Mouse (Mus musculus): ENCODE measurements around the gene Mon2. TPM values are rescaled to one million over a fixed set of nuclear protein-coding genes. Genes with fewer than 3 reads are reported as not detected.
A peak's percentile ranks its signal among the peaks of the same experiment; 100 is the strongest.

Mon2 gene
- polyA plus RNA-seq, 1 experiment from 2014 or later: 28.6 TPM

DNA sequence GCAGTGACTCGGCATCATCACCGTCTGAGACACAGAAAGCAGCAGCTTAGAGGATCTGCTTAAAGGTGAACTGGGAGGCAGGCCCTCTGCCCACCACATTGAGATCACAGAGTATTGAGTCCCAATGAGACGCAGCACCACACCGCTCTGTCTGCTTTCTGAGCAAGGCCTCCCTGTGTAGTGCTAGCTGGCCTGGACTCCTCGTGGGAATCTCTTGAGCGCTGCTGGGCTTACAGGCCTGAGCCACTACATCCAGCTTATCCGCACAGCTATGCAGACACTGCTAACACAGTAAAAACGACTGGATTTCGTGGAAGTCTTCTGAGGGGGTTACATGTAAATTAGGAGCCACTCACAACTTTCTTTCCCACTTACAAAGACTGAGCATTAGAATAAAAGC lies 84.7 kb downstream of the Mon2 start:
- 90% methylated on average over 9 of the region's 9 CpGs for WGBS
- DNase-seq (ENCODE audit: low spot score): no peak

DNA sequence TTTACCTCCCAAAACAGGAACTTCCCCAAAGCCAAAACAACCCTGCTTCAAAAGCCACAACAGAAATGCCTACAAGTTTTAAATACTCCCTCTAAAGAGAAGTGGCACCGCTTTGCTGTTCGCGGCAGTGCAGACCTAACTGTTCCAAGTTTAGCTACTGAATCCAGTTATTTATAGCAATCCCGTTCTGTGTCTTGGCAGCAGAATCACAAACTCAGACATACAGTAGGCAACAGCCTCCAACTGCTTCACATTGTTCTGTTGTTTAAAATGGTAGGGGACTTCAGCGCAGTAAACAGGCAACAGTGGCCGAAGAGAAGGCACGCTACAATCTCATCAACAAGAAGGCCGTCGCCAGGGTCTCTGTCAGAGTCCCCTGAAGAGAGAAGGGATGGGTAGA lies 85.3 kb downstream of the Mon2 start:
- DNase-seq (ENCODE audit: low spot score): no peak

More for the DNA sequence above, 84.7 kb downstream of the Mon2 start:
- no peak for ATAC-seq (replicated peaks; ENCODE audit: low FRiP score)
- no peaks in the 10 kb centered on the region for H3K9me3 ChIP-seq (ENCODE audit: control insufficient read depth, low read length)
- H3K27ac ChIP-seq (ENCODE audit: low read depth, low read length): no peak overlapping the region
- peaks cover 3% of the 10 kb centered on the region; the same call in 1 of the 2 replicates for H3K36me3 ChIP-seq (ENCODE audit: control insufficient read depth, insufficient read depth, low read length)
- no peak overlapping the region for H3K9ac ChIP-seq (ENCODE audit: low read length)
- H3K4me2 ChIP-seq (ENCODE audit: low read depth, low read length, severe bottlenecking): no peak overlapping the region
- no peaks in the 10 kb centered on the region for H3K27me3 ChIP-seq (ENCODE audit: control insufficient read depth, insufficient read depth, low read length)
- H3K4me3 ChIP-seq (ENCODE audit: low read depth, low read length): no peak overlapping the region
- H3K4me1 ChIP-seq (replicated peaks; ENCODE audit: control insufficient read depth, insufficient read depth, low read length): no peaks in the 10 kb centered on the region

DNA sequence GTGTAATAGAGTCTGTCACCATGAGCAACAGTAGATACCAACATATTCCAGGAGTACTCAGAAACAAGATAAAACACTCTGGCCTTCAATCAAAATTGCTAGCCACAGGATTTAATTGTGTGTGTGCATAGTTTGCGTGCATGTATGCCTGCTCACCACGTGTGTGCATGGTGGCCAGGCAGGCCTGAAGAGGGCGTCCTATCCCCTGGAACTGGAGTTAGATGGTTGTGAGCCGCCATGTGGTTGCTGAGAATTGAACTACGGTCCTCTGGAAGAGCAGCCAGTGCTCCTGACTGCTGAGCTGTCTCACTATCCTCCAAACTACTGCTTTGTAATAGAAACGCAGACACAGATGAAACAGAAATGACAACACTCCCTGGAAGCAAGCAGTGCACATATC lies 85.7 kb downstream of the Mon2 start:
- peaks cover 3% of the 10 kb centered on the region; the same call in 1 of the 2 replicates for H3K36me3 ChIP-seq (ENCODE audit: control insufficient read depth, insufficient read depth, low read length)
- no peak overlapping the region for H3K9ac ChIP-seq (ENCODE audit: low read length)
- peak; percentile 38 for DNase-seq (ENCODE audit: low spot score)
- WGBS: 91% methylated on average over 6 of the region's 6 CpGs
- H3K27me3 ChIP-seq (ENCODE audit: control insufficient read depth, insufficient read depth, low read length): no peaks in the 10 kb centered on the region
- no peak overlapping the region for H3K4me2 ChIP-seq (ENCODE audit: low read depth, low read length, severe bottlenecking)
- H3K9me3 ChIP-seq (ENCODE audit: control insufficient read depth, low read length): no peaks in the 10 kb centered on the region
- no peak for ATAC-seq (replicated peaks; ENCODE audit: low FRiP score)
- no peaks in the 10 kb centered on the region for H3K4me1 ChIP-seq (replicated peaks; ENCODE audit: control insufficient read depth, insufficient read depth, low read length)
- H3K4me3 ChIP-seq (ENCODE audit: low read depth, low read length): no peak overlapping the region
- no peak overlapping the region for H3K27ac ChIP-seq (ENCODE audit: low read depth, low read length)

More for the DNA sequence above, 85.3 kb downstream of the Mon2 start:
- no peak overlapping the region for H3K4me2 ChIP-seq (ENCODE audit: low read depth, low read length, severe bottlenecking)
- H3K36me3 ChIP-seq (ENCODE audit: control insufficient read depth, insufficient read depth, low read length): peaks cover 3% of the 10 kb centered on the region; the same call in 1 of the 2 replicates
- no peak overlapping the region for H3K27ac ChIP-seq (ENCODE audit: low read depth, low read length)
- no peak overlapping the region for H3K9ac ChIP-seq (ENCODE audit: low read length)
- H3K4me1 ChIP-seq (replicated peaks; ENCODE audit: control insufficient read depth, insufficient read depth, low read length): no peaks in the 10 kb centered on the region
- 98% methylated on average over 9 of the region's 9 CpGs for WGBS
- H3K9me3 ChIP-seq (ENCODE audit: control insufficient read depth, low read length): no peaks in the 10 kb centered on the region
- ATAC-seq (replicated peaks; ENCODE audit: low FRiP score): no peak
- H3K27me3 ChIP-seq (ENCODE audit: control insufficient read depth, insufficient read depth, low read length): no peaks in the 10 kb centered on the region
- H3K4me3 ChIP-seq (ENCODE audit: low read depth, low read length): no peak overlapping the region

DNA sequence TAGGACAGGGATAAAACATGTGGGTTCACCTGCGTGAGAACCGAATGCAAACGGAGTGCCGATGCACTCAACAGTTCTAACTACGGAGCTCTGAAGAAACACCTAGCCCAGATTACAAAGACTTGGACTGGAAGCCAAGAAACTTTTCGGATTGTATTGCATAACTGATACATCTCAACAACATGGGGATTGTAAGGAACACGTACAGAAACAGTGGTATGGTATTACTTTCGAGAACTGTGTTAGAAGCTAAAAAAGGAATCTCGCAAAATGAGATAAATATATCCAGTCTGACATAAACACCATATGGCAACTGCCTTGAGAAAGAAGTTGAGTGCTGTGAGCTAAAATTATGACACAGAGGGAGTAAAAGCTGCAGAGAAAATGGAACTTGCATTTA lies 86.4 kb downstream of the Mon2 start:
- ATAC-seq (replicated peaks; ENCODE audit: low FRiP score): no peak
- H3K4me1 ChIP-seq (replicated peaks; ENCODE audit: control insufficient read depth, insufficient read depth, low read length): no peaks in the 10 kb centered on the region
- no peak overlapping the region for H3K4me3 ChIP-seq (ENCODE audit: low read depth, low read length)
- H3K4me2 ChIP-seq (ENCODE audit: low read depth, low read length, severe bottlenecking): no peak overlapping the region
- no peaks in the 10 kb centered on the region for H3K27me3 ChIP-seq (ENCODE audit: control insufficient read depth, insufficient read depth, low read length)
- H3K36me3 ChIP-seq (ENCODE audit: control insufficient read depth, insufficient read depth, low read length): no peaks in the 10 kb centered on the region; the same call in 1 of the 2 replicates
- H3K27ac ChIP-seq (ENCODE audit: low read depth, low read length): no peak overlapping the region
- no peak overlapping the region for H3K9ac ChIP-seq (ENCODE audit: low read length)
- H3K9me3 ChIP-seq (ENCODE audit: control insufficient read depth, low read length): no peaks in the 10 kb centered on the region
- DNase-seq (ENCODE audit: low spot score): no peak
- 95% methylated on average over 9 of the region's 9 CpGs for WGBS

DNA sequence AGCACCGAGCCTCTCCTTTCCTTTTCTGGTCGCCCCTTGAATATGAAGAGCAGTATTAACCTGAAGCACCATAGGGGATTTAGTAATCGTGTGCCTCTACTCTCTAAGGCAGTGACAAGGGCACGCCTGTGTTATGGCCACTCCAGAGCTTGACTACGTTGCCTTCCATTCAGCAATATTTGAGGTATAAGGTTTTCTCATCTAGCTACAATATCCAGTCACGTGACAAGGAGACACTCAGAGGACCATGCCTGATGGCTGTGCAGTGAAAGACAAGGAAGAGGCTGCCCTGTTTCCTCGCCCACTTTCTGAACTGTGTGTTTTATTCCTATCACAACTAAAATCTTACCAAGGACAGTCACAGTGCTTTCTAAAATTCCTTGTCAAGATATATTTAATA lies 87.9 kb downstream of the Mon2 start:
- no peaks in the 10 kb centered on the region for H3K9me3 ChIP-seq (ENCODE audit: control insufficient read depth, low read length)
- no peak overlapping the region for H3K4me2 ChIP-seq (ENCODE audit: low read depth, low read length, severe bottlenecking)
- H3K27ac ChIP-seq (ENCODE audit: low read depth, low read length): no peak overlapping the region
- H3K36me3 ChIP-seq (ENCODE audit: control insufficient read depth, insufficient read depth, low read length): no peaks in the 10 kb centered on the region
- no peaks in the 10 kb centered on the region for H3K27me3 ChIP-seq (ENCODE audit: control insufficient read depth, insufficient read depth, low read length)
- ATAC-seq (replicated peaks; ENCODE audit: low FRiP score) (no peak), DNase-seq (ENCODE audit: low spot score) (no peak)
- 89% methylated on average over 7 of the region's 7 CpGs for WGBS
- no peak overlapping the region for H3K4me3 ChIP-seq (ENCODE audit: low read depth, low read length)
- H3K4me1 ChIP-seq (replicated peaks; ENCODE audit: control insufficient read depth, insufficient read depth, low read length): no peaks in the 10 kb centered on the region
- H3K9ac ChIP-seq (ENCODE audit: low read length): no peak overlapping the region

DNA sequence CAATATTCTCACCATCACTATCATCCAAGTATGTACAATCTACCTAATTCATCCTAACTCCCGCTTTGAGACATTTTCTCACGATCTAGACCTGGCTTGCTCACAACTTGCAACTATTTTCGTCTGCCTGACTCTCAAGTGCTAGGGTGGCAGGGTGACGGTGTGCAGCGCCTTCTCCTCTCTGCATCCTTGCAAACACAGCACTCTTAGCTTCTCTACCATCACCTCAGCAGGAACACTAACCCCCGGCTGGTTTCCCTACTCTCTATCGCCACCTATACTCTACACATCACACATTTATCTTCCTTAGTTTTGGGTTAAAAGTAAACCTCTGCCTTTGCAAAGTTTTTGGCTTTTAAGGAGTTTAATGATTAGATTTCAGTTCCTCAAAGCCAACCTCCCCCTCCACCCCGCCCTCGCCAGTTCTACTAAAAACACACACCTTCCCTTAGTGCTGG lies 88.6 kb downstream of the Mon2 start:
- no peak overlapping the region for H3K9ac ChIP-seq (ENCODE audit: low read length)
- no peaks in the 10 kb centered on the region for H3K36me3 ChIP-seq (ENCODE audit: control insufficient read depth, insufficient read depth, low read length)
- no peak overlapping the region for H3K4me3 ChIP-seq (ENCODE audit: low read depth, low read length)
- H3K9me3 ChIP-seq (ENCODE audit: control insufficient read depth, low read length): no peaks in the 10 kb centered on the region
- no peaks in the 10 kb centered on the region for H3K4me1 ChIP-seq (replicated peaks; ENCODE audit: control insufficient read depth, insufficient read depth, low read length)
- whole genome bisulfite sequencing: 34% methylated on average over 9 of the region's 9 CpGs
- no peaks in the 10 kb centered on the region for H3K27me3 ChIP-seq (ENCODE audit: control insufficient read depth, insufficient read depth, low read length)
- DNase-seq (ENCODE audit: low spot score) (peak; percentile 54), ATAC-seq (replicated peaks; ENCODE audit: low FRiP score) (no peak)
- no peak overlapping the region for H3K4me2 ChIP-seq (ENCODE audit: low read depth, low read length, severe bottlenecking)
- H3K27ac ChIP-seq (ENCODE audit: low read depth, low read length): no peak overlapping the region

DNA sequence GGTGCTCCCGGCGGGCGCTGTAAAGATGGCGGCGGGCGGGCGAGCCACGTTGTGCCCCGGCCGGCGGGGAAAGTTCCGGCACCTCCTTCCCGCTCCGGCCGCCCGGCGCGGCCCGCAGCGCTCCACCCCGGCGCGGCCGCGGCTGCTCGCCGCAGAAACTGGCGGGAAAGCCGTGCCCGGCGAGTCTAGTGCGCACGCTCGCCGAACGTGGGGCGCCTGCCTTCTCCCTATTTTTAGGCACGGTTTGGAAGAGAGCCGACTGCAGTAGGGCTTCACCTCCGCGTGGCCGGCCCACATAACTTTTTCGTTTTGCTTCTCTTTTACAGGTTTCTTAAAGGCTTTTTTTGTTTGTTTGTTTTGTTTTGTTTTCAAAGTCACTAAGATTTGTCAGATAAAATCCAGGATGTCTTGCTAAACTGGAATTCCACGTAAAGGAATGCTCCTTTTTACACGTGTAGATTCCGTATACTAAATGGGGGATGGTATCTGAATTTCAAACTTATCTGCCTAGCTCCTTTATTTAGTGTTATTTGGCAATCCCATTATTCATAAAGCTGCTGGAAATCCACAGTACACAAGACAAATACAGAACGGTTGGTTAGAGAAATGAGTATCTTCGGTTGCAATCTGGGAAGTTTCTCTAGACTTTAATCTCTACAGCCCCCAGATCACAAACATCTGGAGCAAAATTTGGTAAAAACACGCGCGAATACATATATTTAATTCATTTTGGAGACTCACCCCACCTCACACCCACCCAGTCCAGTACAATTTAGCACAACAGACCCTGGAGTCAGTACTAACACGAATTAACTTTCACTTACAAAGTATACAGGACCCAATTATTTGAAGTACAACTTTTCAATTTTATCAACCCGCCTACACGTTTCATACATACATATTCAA lies 89.7 kb downstream of the Mon2 start:
- no peaks in the 10 kb centered on the region for H3K4me1 ChIP-seq (replicated peaks; ENCODE audit: control insufficient read depth, insufficient read depth, low read length)
- peak; percentile 84 for ATAC-seq (replicated peaks; ENCODE audit: low FRiP score)
- no peaks in the 10 kb centered on the region for H3K9me3 ChIP-seq (ENCODE audit: control insufficient read depth, low read length)
- peak overlapping the region; percentile 83 for H3K4me2 ChIP-seq (ENCODE audit: low read depth, low read length, severe bottlenecking)
- 13% methylated on average over 42 of the region's 54 CpGs for WGBS
- H3K27me3 ChIP-seq (ENCODE audit: control insufficient read depth, insufficient read depth, low read length): no peaks in the 10 kb centered on the region
- H3K9ac ChIP-seq (ENCODE audit: low read length): peak overlapping the region; percentile 100
- peak overlapping the region; percentile 89 for H3K4me3 ChIP-seq (ENCODE audit: low read depth, low read length)
- no peaks in the 10 kb centered on the region; the same call in 1 of the 2 replicates for H3K36me3 ChIP-seq (ENCODE audit: control insufficient read depth, insufficient read depth, low read length)
- DNase-seq (ENCODE audit: low spot score): peak; percentile 91
- H3K27ac ChIP-seq (ENCODE audit: low read depth, low read length): peak overlapping the region; percentile 99

DNA sequence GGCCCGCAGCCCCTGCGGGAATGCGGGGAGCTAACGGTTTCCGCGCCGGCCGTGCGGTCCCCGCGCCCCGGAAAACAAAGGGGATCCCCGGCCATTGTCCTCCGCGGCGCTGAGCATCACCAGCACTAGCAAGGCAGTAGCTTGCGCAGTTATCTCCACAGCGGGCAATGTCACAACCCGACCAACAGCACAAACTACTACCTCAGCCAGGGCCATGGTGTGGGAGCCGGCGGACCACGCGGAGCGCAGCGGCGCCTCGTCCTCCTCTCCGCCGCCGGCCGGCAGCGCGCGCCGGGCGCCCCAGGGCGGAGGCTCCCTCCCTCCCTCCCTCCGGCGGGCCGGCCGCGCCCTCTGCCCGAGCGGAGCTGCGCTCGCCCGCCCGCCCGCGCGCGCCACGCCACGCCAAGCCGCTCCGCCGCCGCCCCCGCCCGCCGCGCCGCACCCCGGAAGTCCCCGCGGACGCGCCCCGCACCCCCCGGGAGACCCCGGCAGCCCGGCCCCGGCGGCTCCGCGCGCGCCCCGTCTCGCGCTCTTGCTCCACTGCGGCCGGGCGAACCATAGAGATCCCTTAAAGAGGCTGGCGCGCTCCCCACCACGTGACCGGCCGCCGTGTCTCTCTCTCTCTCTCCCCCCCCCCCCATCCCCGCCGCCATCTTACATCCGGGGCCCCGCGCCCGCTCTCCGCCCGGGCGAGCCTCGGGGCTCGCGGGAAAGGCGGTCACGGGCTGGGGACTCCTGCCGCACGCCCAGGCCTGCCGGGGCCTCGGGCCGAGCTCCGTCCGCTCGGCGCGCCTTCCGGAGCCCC lies 90.6 kb downstream of the Mon2 start:
- peak; percentile 91 for ATAC-seq (replicated peaks; ENCODE audit: low FRiP score)
- Histone ChIP-seq H3K27ac (ENCODE audit: low read depth, low read length) (peak overlapping the region; percentile 99), H3K36me3 (ENCODE audit: control insufficient read depth, insufficient read depth, low read length) (no peaks in the 10 kb centered on the region; the same call in 1 of the 2 replicates), H3K27me3 (ENCODE audit: control insufficient read depth, insufficient read depth, low read length) (no peaks in the 10 kb centered on the region), H3K9ac (ENCODE audit: low read length) (peak overlapping the region; percentile 100), H3K4me1 (replicated peaks; ENCODE audit: control insufficient read depth, insufficient read depth, low read length) (no peaks in the 10 kb centered on the region), H3K4me3 (ENCODE audit: low read depth, low read length) (peak overlapping the region; percentile 89), H3K9me3 (ENCODE audit: control insufficient read depth, low read length) (no peaks in the 10 kb centered on the region), H3K4me2 (ENCODE audit: low read depth, low read length, severe bottlenecking) (peak overlapping the region; percentile 83)
- peak; percentile 94 for DNase-seq (ENCODE audit: low spot score)
- 1% methylated on average over 56 of the region's 115 CpGs for WGBS

Data from forebrain, embryonic 11.5 days (tissue).